Mouse (Mus musculus): ENCODE data around the gene Ap1m1. TPM values are rescaled to one million over a fixed set of nuclear protein-coding genes. Genes with fewer than 3 reads are reported as not detected.

Ap1m1 gene
- polyA plus RNA-seq, 1 experiment from 2014 or later: 109 TPM

DNA sequence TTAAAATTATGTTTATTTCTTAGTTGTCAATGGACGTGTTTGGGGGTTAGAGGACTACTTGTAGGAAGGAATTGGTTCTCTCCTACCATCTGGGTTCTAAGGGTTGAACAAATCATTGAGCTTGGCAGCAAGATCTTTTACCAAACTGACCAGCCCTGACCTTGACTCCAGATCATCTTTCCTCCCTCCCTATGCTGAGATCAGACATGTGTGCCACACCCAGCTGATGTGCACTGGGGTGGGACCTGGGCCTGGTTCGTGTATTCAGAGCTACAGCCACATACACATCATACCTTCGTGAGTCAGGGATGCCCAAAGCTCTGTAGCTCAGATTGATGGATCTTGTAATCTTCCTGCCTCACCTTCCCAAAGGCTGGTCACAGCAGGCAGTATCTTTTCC, 31.9 kb downstream of the Ap1m1 start:
- Histone ChIP-seq H3K4me3 (ENCODE audit: low read depth, low read length) (no peak overlapping the region), H3K27ac (ENCODE audit: low read length) (no peak overlapping the region), H3K36me3 (ENCODE audit: control insufficient read depth, insufficient read depth, low read length) (no peaks in the 10 kb centered on the region), H3K27me3 (ENCODE audit: control insufficient read depth, insufficient read depth, low read length) (no peaks in the 10 kb centered on the region), H3K9ac (replicated peaks; ENCODE audit: low read depth, low read length) (no peak overlapping the region), H3K9me3 (ENCODE audit: control insufficient read depth, low read depth, low read length) (no peaks in the 10 kb centered on the region), H3K4me1 (ENCODE audit: control insufficient read depth, insufficient read depth, low read length) (no peaks in the 10 kb centered on the region), H3K4me2 (replicated peaks; ENCODE audit: low read depth, low read length) (no peak overlapping the region)
- WGBS: 57% methylated on average over 3 of the region's 3 CpGs
- ATAC-seq (ENCODE audit: insufficient number of reproducible peaks, insufficient read depth, low FRiP score, low read depth): no peak

DNA sequence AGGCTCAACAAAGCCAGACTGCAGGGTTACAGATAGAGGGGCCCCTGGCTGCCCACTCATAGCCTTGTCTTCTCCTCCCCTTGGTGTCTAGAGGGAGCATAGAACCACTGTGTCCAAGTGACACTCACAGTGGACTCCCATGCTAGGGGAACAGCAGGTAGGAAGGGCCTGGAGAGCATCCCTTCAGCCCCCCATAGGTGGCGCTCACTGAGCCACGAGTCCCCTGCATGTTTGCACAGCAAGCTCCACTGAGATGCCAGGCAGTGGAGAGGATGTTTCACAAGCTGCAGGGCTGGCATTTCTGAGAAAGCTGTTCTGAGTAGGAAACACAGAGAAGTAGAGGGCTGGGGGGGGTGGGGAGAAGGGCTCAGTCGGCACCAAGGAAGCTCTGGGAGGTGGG, 32.5 kb downstream of the Ap1m1 start:
- Histone ChIP-seq H3K9ac (replicated peaks; ENCODE audit: low read depth, low read length) (no peak overlapping the region), H3K36me3 (ENCODE audit: control insufficient read depth, insufficient read depth, low read length) (no peaks in the 10 kb centered on the region), H3K4me3 (ENCODE audit: low read depth, low read length) (no peak overlapping the region), H3K27me3 (ENCODE audit: control insufficient read depth, insufficient read depth, low read length) (no peaks in the 10 kb centered on the region), H3K4me1 (ENCODE audit: control insufficient read depth, insufficient read depth, low read length) (no peaks in the 10 kb centered on the region), H3K27ac (ENCODE audit: low read length) (no peak overlapping the region), H3K9me3 (ENCODE audit: control insufficient read depth, low read depth, low read length) (no peaks in the 10 kb centered on the region), H3K4me2 (replicated peaks; ENCODE audit: low read depth, low read length) (no peak overlapping the region)
- ATAC-seq (ENCODE audit: insufficient number of reproducible peaks, insufficient read depth, low FRiP score, low read depth): no peak
- 16% methylated on average over 3 of the region's 3 CpGs for WGBS

DNA sequence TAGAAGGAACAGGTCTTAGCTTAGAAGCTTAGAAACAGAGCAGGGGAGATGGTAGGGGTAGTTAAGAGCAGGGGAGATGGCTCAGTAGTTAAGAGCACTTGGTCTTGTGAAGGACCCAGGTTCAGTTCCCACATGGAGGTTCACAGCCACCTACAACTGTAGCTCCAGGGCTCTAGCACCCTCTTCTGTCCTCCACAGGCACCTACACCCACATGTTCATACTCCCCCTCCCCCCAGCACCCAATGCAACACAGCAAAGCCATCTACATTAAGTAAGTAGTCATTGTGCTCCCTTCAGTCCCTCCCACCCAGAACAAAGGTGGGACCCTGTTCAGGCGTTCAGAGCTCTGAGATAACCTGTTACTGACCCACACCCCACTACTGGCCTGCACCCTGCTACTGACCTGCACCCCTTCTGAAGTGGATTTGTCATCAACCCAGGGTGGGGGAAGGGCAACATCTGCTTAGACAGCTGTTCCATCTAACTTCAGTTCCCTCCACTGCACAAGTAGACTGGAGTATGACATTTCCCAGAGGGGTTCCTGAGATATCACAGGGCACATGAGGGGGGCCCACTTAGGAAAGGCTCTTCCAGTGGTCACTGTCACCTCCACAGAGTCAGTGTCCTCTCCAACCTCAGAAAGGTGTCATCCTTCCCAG, 33.4 kb downstream of the Ap1m1 start:
- no peaks in the 10 kb centered on the region for H3K36me3 ChIP-seq (ENCODE audit: control insufficient read depth, insufficient read depth, low read length)
- no peak overlapping the region for H3K9ac ChIP-seq (replicated peaks; ENCODE audit: low read depth, low read length)
- H3K9me3 ChIP-seq (ENCODE audit: control insufficient read depth, low read depth, low read length): no peaks in the 10 kb centered on the region
- no peak overlapping the region for H3K27ac ChIP-seq (ENCODE audit: low read length)
- no peaks in the 10 kb centered on the region for H3K4me1 ChIP-seq (ENCODE audit: control insufficient read depth, insufficient read depth, low read length)
- no peak overlapping the region for H3K4me2 ChIP-seq (replicated peaks; ENCODE audit: low read depth, low read length)
- H3K4me3 ChIP-seq (ENCODE audit: low read depth, low read length): no peak overlapping the region
- WGBS: 75% methylated on average over 1 of the region's 1 CpGs
- ATAC-seq (ENCODE audit: insufficient number of reproducible peaks, insufficient read depth, low FRiP score, low read depth): no peak
- H3K27me3 ChIP-seq (ENCODE audit: control insufficient read depth, insufficient read depth, low read length): no peaks in the 10 kb centered on the region

DNA sequence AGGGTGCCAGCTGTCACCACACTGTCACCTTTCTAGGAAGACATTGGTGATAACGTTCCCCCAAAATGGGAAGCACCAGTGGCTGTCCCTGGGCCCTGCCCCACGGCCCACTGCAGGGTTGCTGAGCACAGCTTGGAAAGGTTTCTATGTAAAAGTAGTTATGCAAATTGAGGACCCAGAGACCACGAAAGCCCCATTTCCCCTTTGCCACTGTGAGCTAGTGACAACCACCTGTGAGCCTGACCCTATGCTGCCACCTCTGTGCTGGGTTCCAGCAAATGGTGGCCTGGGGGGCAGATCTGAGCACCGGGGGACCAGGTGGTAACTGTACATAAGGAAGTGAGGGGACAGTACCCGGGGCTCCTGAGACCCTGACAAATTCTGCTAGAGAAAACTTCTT, 34.0 kb downstream of the Ap1m1 start:
- no peak for ATAC-seq (ENCODE audit: insufficient number of reproducible peaks, insufficient read depth, low FRiP score, low read depth)
- no peaks in the 10 kb centered on the region for H3K36me3 ChIP-seq (ENCODE audit: control insufficient read depth, insufficient read depth, low read length)
- H3K4me2 ChIP-seq (replicated peaks; ENCODE audit: low read depth, low read length): no peak overlapping the region
- no peak overlapping the region for H3K27ac ChIP-seq (ENCODE audit: low read length)
- H3K27me3 ChIP-seq (ENCODE audit: control insufficient read depth, insufficient read depth, low read length): no peaks in the 10 kb centered on the region
- H3K4me3 ChIP-seq (ENCODE audit: low read depth, low read length): no peak overlapping the region
- no peaks in the 10 kb centered on the region for H3K4me1 ChIP-seq (ENCODE audit: control insufficient read depth, insufficient read depth, low read length)
- no peak overlapping the region for H3K9ac ChIP-seq (replicated peaks; ENCODE audit: low read depth, low read length)
- 53% methylated on average over 5 of the region's 5 CpGs for WGBS
- H3K9me3 ChIP-seq (ENCODE audit: control insufficient read depth, low read depth, low read length): no peaks in the 10 kb centered on the region

DNA sequence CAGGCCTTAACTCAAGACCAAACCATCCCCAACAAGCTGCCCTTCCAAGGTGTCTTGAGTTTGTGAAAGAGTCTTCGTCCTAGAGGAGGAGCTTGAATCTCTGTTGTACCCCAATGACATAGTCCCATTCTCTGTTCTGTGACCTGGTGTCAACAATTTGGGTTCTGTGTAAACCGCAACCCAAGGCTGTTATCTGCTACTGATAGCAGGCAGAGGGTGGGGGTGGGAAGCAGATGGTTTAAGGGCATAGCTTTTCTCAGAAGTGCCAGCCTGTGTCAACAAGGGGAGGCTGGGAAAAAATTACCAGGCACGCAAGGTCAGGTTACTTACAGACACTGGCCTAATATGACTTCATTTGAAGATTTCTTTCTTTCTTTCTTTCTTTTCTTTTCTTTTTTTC, 37.4 kb downstream of the Ap1m1 start:
- Histone ChIP-seq H3K9ac (replicated peaks; ENCODE audit: low read depth, low read length) (no peak overlapping the region), H3K27me3 (ENCODE audit: control insufficient read depth, insufficient read depth, low read length) (no peaks in the 10 kb centered on the region), H3K27ac (ENCODE audit: low read length) (no peak overlapping the region), H3K36me3 (ENCODE audit: control insufficient read depth, insufficient read depth, low read length) (no peaks in the 10 kb centered on the region), H3K4me1 (ENCODE audit: control insufficient read depth, insufficient read depth, low read length) (no peaks in the 10 kb centered on the region), H3K9me3 (ENCODE audit: control insufficient read depth, low read depth, low read length) (no peaks in the 10 kb centered on the region), H3K4me3 (ENCODE audit: low read depth, low read length) (no peak overlapping the region), H3K4me2 (replicated peaks; ENCODE audit: low read depth, low read length) (no peak overlapping the region)
- WGBS: 47% methylated on average over 3 of the region's 3 CpGs
- 0 out of 2 replicates have a peak, but pooled peaks have one; percentile 19 for ATAC-seq (ENCODE audit: insufficient number of reproducible peaks, insufficient read depth, low FRiP score, low read depth)

DNA sequence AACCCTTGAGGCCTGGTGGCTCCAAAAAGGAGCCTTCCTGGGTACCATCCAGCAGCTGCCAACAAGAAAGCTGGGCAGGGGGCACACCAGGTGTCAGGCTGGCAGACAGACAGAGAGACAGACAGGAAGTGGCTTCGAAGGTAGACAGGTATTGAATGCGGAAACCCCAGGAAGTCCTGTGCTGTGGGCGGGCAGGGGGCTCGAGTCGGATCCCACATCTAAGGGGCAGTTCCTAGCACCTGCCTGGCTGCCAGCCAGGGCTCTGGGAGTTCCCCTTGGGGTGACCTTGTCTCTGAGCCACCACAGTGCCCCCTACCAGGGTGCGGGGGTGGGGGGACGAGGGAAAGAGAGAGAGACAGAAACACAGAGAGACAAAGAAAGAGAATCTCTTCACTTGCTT, 39.3 kb downstream of the Ap1m1 start:
- ATAC-seq (ENCODE audit: insufficient number of reproducible peaks, insufficient read depth, low FRiP score, low read depth): no peak
- H3K36me3 ChIP-seq (ENCODE audit: control insufficient read depth, insufficient read depth, low read length): no peaks in the 10 kb centered on the region
- no peaks in the 10 kb centered on the region for H3K9me3 ChIP-seq (ENCODE audit: control insufficient read depth, low read depth, low read length)
- H3K4me3 ChIP-seq (ENCODE audit: low read depth, low read length): no peak overlapping the region
- 80% methylated on average over 7 of the region's 7 CpGs for WGBS
- no peaks in the 10 kb centered on the region for H3K4me1 ChIP-seq (ENCODE audit: control insufficient read depth, insufficient read depth, low read length)
- H3K27ac ChIP-seq (ENCODE audit: low read length): no peak overlapping the region
- H3K27me3 ChIP-seq (ENCODE audit: control insufficient read depth, insufficient read depth, low read length): no peaks in the 10 kb centered on the region
- H3K9ac ChIP-seq (replicated peaks; ENCODE audit: low read depth, low read length): no peak overlapping the region
- no peak overlapping the region for H3K4me2 ChIP-seq (replicated peaks; ENCODE audit: low read depth, low read length)

DNA sequence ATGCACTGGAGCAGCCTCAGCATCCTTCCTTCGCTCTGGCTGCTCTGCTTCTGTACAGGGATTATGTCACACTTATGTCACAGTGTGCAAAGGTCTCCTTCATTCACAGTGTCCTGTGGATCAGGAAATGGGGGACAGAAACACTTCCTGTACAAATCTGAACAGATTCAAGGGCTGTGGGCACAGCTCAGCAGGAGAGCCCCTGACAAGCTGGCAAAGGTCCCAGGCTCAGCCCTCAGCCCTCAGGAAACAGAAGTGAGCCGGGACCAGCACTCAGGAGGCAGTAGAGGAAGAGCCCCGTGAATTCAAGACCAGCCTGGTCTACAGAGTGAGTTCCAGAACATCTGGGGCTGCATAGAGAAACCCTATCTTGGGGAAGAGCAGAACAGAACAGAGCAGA, 41.8 kb downstream of the Ap1m1 start:
- H3K27ac ChIP-seq (ENCODE audit: low read length): no peak overlapping the region
- H3K36me3 ChIP-seq (ENCODE audit: control insufficient read depth, insufficient read depth, low read length): no peaks in the 10 kb centered on the region
- no peak overlapping the region for H3K4me2 ChIP-seq (replicated peaks; ENCODE audit: low read depth, low read length)
- H3K9me3 ChIP-seq (ENCODE audit: control insufficient read depth, low read depth, low read length): no peaks in the 10 kb centered on the region
- H3K4me1 ChIP-seq (ENCODE audit: control insufficient read depth, insufficient read depth, low read length): no peaks in the 10 kb centered on the region
- 38% methylated on average over 3 of the region's 3 CpGs for WGBS
- H3K27me3 ChIP-seq (ENCODE audit: control insufficient read depth, insufficient read depth, low read length): no peaks in the 10 kb centered on the region
- no peak overlapping the region for H3K9ac ChIP-seq (replicated peaks; ENCODE audit: low read depth, low read length)
- H3K4me3 ChIP-seq (ENCODE audit: low read depth, low read length): no peak overlapping the region
- no peak for ATAC-seq (ENCODE audit: insufficient number of reproducible peaks, insufficient read depth, low FRiP score, low read depth)

DNA sequence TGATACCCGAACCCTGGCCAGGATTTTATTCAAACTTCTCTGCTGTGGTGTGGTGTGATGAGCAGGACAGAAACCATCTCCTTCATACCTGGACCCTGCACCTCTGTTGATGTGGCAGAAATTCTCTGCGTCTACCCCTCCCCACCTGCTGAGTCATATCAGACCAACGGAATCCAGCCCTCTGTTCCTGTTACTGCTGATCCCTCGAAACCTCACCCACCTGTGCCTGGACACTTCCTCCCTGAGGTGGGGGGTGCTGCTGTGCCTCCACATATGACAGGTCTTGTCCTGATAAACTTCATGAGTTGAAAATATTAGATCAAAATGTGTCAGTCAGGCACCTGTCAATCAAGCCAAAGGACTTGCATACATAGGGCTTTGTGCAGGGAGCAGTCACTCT, 45.5 kb downstream of the Ap1m1 start:
- ATAC-seq (ENCODE audit: insufficient number of reproducible peaks, insufficient read depth, low FRiP score, low read depth): no peak
- Histone ChIP-seq H3K9ac (replicated peaks; ENCODE audit: low read depth, low read length) (no peak overlapping the region), H3K4me1 (ENCODE audit: control insufficient read depth, insufficient read depth, low read length) (no peaks in the 10 kb centered on the region), H3K27ac (ENCODE audit: low read length) (no peak overlapping the region), H3K36me3 (ENCODE audit: control insufficient read depth, insufficient read depth, low read length) (no peaks in the 10 kb centered on the region), H3K9me3 (ENCODE audit: control insufficient read depth, low read depth, low read length) (no peaks in the 10 kb centered on the region), H3K27me3 (ENCODE audit: control insufficient read depth, insufficient read depth, low read length) (no peaks in the 10 kb centered on the region), H3K4me3 (ENCODE audit: low read depth, low read length) (no peak overlapping the region), H3K4me2 (replicated peaks; ENCODE audit: low read depth, low read length) (no peak overlapping the region)
- WGBS: 67% methylated on average over 4 of the region's 4 CpGs

DNA sequence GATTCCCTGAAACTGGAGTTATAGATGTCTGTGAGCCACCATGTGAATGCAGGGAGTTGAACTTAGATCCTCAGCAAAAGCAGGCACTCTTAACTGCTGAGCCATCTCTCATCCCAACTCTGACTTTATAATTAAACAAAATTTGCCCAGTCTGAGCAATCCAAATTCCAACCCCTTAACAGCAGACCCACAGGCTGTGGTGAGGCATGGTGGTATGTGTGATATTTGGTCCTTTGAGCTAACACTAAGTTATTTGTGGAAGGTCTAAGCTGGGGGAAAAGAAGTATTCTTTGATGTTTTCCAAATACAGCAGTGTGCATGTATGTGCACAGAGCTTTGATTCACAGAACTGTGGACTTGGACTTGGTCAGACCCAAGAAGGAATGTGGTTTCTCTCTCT, 49.2 kb downstream of the Ap1m1 start:
- Histone ChIP-seq H3K9me3 (ENCODE audit: control insufficient read depth, low read depth, low read length) (no peaks in the 10 kb centered on the region), H3K27ac (ENCODE audit: low read length) (no peak overlapping the region), H3K4me3 (ENCODE audit: low read depth, low read length) (no peak overlapping the region), H3K9ac (replicated peaks; ENCODE audit: low read depth, low read length) (no peak overlapping the region), H3K4me2 (replicated peaks; ENCODE audit: low read depth, low read length) (no peak overlapping the region), H3K36me3 (ENCODE audit: control insufficient read depth, insufficient read depth, low read length) (no peaks in the 10 kb centered on the region), H3K27me3 (ENCODE audit: control insufficient read depth, insufficient read depth, low read length) (no peaks in the 10 kb centered on the region), H3K4me1 (ENCODE audit: control insufficient read depth, insufficient read depth, low read length) (no peaks in the 10 kb centered on the region)
- no peak for ATAC-seq (ENCODE audit: insufficient number of reproducible peaks, insufficient read depth, low FRiP score, low read depth)

All from stomach, embryonic 14.5 days (tissue).